Mouse (Mus musculus) cerebellum, adult 11 months (tissue): ENCODE data around the gene Cryz.

Source experiments
- DNase-seq: peaks from one replicate; pipeline ENCODE4 v3.0.0; 2022

Cryz gene

DNA sequence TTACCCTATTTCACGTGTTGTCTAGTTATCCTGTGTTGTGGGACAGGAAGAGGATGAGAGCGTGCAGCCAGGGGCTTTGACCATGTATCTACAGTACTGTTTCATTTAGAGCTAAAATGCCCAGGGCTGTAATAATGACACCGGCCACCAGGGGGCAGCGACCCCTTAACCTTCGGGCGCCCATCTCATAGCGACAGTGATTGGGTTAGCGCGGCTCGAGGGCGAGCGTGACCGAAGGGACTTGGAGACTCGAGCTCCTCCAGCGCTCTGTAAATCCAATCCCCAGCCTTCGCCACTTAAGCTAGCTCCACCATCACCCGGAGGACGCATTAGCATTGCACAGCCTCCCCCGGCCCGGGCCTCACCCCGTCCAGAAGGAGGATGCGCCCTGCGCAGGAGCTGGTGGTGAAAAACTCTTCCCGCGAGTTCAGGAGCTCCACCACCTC lies at the start of gene Cryz:
Cryz (plus strand) TSS at position 224 of the 446 bp plus-strand sequence.
- DNase-seq = peak; percentile 92

DNA sequence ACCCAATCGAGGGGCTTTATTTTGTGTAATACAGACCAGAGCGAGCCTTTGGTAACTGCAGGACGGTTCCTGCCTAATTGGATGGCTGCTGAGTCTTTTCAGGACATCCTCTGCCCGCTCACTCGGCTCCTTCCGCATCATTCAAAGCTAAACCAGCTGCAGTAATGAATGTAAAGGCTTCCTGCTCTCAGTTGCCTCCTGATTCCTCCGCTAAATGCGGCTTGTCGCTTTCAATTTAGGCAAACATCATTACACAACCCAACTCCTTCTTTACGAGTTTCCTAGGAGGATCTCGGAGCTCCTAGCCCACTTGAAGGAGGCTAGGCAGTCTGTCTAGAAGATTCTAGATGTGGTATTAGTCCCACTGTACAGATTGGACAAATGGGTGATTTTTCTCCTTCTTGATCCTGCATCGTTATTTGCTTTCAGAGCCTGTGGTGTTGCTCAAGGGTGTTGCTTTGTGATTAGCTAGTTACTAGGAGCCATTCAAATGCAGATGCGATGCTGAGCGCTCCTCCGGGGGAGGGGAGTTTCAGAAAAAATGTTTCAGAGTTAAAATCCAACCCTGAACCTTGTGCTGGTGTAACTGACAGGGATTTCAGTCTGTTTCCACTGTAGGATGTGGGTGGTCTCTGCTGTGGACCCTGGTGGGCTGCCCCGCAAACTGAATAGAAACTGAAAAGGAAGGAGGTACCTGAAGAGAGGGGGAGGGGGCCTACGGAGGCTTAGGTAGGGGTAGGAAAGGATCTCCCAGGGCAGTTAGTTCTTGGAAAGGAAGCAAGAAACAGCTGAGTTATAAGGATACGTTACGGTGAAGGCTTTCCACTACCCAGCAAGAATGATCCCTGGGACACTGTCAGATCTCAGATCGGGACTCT lies 48.7 kb upstream of the Cryz start:
- no peak for DNase-seq

- no peak for DNase-seq
These were observed 47.6 kb upstream of the Cryz start for GRCm38 (mm10) chr3:154548868-154549301.

- no peak for DNase-seq
These were observed 46.0 kb upstream of the Cryz start for GRCm38 (mm10) chr3:154550326-154551034.

GRCm38 (mm10) chr3:154551035-154551411 lies 45.5 kb upstream of the Cryz start:
- no peak for DNase-seq

GRCm38 (mm10) chr3:154562192-154562591 lies 34.3 kb upstream of the Cryz start:
- DNase-seq = no peak

- no peak for DNase-seq
These were observed 31.1 kb upstream of the Cryz start for GRCm38 (mm10) chr3:154565437-154565836.

GRCm38 (mm10) chr3:154570029-154570575 lies 26.4 kb upstream of the Cryz start:
- no peak for DNase-seq

DNA sequence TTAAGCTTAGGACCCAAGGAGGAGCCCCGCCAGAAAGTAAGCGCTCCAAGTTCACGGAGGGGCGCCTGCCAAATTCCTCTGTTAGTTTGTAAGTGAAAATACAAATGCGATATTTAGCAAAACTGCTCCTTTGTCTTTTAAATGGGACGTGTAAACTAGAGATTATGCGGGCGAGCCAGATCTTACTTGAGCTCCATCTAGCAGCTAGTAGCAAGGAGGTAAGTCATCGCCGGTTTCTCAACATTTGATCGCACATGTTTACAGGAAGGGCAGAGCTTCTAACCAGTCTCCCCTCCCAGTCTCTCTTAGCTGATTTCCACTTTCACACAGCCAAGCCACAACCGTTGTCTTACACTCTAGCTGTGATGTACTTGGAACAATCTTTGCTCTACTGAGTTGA lies 25.7 kb upstream of the Cryz start:
- DNase-seq = no peak

- peak; percentile 34 for DNase-seq
These were observed 24.1 kb upstream of the Cryz start for GRCm38 (mm10) chr3:154572341-154572972.

GRCm38 (mm10) chr3:154573666-154574065 lies 22.8 kb upstream of the Cryz start:
- DNase-seq = no peak

GRCm38 (mm10) chr3:154577895-154578294 lies 18.6 kb upstream of the Cryz start:
- no peak for DNase-seq

- no peak for DNase-seq
These were observed 12.2 kb upstream of the Cryz start for GRCm38 (mm10) chr3:154584351-154584750.

- DNase-seq = no peak
These were observed 5.5 kb upstream of the Cryz start for GRCm38 (mm10) chr3:154590971-154591370.

DNA sequence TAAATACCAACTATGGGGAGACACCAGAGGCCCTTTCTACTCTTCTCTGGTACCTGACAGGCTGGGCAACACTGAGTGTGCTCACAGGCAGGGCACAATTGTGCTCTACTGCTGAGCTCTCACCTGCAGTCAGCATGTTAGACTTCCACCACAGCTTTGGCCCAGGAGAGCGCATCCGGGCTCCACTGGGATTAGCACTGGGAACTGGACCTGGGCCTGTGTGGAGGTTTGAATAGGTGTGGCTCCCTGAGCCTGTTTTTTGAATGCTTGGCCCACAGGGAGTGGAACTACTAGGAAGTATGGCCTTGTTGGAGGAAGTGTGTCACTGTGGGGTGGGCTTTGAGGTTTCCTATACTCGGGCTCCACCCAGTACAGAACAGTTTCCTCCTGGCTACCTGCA lies 4.9 kb upstream of the Cryz start:
- no peak for DNase-seq

DNA sequence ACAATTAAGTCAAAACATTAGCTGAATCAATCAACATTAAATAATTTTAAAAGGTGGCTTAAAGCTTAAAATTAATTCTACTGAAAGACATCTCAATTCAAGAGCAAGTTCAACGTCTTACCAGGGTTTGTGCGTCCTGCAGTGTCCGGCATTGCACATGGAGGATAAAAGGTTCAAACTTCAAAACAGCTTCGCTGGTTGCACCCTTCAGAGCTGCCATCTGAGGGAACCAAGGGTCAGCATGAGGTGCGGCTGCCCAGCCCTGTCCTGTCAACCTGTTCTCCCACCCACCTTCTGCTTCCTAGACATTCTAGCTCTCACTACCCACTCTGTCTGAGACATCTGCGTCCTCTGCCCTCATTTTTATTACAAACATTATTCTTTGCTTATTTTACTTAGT lies 2.9 kb upstream of the Cryz start:
- DNase-seq = no peak

GRCm38 (mm10) chr3:154594156-154594555 lies 2.4 kb upstream of the Cryz start:
- no peak for DNase-seq

DNA sequence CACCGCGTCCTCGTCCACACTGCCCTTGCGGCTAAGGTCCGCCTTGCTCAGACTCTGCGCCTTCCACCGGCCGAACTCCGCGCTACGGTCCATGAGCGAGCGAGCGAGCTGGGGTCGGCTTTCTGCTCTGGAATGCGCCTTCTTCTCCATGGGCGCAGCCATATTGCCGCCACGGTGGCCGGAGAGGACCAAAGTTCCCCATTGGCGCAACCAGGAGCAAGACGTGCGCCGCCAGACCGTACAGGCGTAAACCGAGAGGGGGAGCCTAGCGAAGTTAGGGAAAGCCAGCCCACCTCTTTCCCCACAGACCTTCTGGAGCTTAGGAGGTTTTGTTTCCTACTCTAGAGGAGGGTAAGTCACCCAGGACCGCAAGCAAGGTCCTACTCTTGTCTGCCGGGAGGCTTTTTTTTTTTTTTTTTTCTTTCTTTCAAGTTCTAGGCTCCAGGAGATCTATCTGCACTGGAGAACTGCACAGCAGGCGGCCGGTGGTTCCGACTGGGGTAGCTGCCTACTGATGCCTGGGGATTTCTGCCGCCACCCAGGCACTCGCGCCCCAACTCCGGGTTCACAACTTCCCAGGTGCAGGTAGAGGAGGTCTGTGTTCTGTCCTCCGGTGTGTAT lies 533 bp downstream of the Cryz start, which contains the start of gene Tyw3:
Tyw3 (minus strand) TSS at position 171 of the 621 bp plus-strand sequence.
- DNase-seq = peak; percentile 96

GRCm38 (mm10) chr3:154597561-154597960 lies 1.1 kb downstream of the Cryz start:
- peak; percentile 8 for DNase-seq

DNA sequence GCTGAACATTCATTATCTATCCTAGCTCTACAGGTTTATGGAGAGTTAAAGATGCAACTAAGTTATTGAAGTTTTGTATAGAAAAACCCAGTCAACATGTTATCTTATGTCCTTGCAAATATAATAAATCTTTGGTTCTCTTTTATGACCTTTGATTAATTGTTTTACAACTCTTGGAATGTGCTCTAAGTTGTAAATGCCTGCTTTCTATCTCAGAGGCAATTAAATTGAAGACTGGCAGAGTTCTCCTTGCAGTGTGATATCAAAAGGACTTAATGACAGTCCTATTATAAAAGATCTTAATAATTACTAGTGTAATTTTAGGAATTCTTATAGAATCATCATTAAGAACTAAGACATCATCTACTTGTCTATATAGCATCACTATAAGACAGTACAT lies 5.6 kb downstream of the Cryz start:
- DNase-seq = no peak

DNA sequence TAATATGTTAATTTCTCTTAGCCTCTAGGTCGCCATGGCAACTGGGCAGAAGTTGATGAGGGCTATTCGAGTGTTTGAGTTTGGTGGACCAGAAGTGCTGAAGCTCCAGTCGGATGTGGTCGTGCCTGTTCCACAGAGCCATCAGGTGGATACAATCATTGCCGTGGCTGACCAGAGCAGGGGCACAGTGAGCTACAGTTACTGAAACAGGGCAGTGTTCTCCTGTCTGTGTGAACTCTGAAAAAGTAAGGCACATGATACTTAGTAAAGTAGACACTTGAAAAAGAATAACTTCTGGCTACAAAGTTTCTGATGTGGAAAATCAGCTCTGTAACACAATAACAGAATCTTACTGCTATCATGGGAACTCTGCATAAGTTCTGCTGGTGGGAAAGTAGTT lies 8.4 kb downstream of the Cryz start:
- no peak for DNase-seq

- no peak for DNase-seq
These were observed 11.4 kb downstream of the Cryz start for GRCm38 (mm10) chr3:154607896-154608295.

- DNase-seq = no peak
These were observed 15.4 kb downstream of the Cryz start for GRCm38 (mm10) chr3:154611888-154612287.
